Mouse (Mus musculus) erythroid progenitor cell, adult 5-6 weeks (primary cell): Measurements from ENCODE around the gene Ccdc167. TPM values are rescaled to one million over a fixed set of nuclear protein-coding genes. Genes with fewer than 3 reads are reported as not detected.

ENCODE experiments used
- ATAC-seq: replicated peaks from 2 replicates; pipeline ENCODE4 v1.8.0; 2016; ENCODE audit warnings: moderate number of reproducible peaks, mild to moderate bottlenecking, moderate TSS enrichment, inconsistent platforms; ENCODE audit not compliant: poor library complexity, low FRiP score, severe bottlenecking
- total RNA-seq, 2 experiments: library from RNA; stranded (forward) in 1 of 2; stranded (reverse) in 1 of 2; fragments of 150-400 nt in 1 of 2; fragments of 186-747, 209-891 nt in 1 of 2; gene quantifications; 2 replicates each; pipeline versions ENCODE4 v1.2.3 to v1.2.4; 2015 to 2017; ENCODE audit warnings: low replicate concordance in 2 of 2

Ccdc167 gene
- total RNA-seq, 2 experiments from 2014 or later = 7.9 to 11.7 TPM

DNA sequence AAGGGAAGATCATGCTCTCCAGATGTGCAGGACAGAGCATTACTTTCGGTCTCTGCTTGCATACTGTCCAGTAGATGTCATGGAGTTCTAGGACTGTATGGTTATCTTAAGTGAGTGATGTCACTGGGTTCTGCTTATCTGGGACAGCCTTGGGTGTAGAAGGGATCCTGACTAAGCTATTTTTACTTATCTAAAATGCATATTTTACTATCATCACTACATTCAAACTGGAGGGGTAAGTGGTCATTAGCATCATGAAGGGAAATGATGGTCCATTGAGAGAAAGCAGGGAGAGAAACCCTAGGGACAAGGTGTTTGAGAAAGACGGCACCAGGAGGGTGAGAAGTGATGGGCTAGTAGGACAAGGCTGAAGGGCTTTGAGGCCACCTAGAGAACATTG is 58.6 kb downstream of the Ccdc167 start:
- ATAC-seq = peak; percentile 80

DNA sequence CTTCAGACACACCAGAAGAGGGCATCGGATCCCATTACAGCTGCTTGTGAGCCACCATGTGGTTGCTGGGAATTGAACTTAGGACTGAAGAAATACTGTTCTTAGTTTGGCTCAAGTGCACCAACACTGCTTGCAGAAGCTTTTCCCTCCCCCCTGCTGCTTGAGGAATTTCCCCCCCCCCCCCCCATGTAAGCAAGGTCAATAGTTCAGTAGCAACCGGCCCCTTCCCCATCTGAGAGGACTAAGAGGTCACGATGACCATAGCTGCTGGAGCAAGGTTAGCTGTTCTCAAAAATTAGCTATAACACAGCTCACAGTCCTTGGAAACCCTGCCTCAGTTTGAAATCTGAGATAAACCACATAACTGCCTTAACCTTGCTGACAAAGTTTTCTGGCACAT is 74.6 kb downstream of the Ccdc167 start:
- no peak for ATAC-seq

DNA sequence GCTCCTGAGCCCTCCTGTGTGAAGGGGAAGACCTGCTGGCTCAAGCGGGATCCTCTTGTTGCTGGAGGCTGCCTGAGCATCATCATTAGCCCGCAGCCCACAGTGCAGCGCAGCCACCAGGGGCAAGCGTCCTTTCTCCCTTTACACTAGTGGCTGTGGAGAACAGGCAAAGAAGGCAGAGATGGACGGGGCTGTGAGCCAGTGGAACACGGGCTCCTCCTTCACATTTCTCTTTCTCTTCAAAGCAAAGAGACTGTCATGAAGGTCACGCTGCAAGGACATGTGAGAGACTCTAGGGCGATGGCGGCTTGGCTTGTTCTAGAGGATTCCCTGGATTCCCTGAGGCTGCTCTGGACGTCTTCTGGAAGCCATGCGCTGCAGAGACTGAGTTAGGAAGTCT is 75.9 kb downstream of the Ccdc167 start:
- no peak for ATAC-seq

DNA sequence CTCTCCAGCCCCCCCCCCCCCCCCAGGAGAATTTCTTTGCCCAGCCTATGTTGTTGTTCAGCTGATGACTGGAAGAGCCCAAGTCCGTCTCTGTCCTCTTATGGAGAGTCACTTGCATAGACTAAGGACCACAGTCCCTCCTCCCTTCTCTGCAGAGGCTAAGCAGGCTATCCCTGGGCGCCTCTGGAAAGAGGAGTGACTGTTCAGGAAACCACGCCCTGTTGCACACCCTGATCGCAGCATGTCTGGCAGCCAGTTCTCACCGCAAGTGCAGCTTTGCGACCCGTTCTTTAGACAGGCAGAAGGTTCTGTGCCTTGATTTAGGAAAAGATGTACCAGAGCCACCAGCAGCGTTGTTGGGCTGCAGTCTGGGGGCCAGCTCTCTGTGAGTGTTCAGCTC is 78.9 kb downstream of the Ccdc167 start:
- ATAC-seq = peak; percentile 86

DNA sequence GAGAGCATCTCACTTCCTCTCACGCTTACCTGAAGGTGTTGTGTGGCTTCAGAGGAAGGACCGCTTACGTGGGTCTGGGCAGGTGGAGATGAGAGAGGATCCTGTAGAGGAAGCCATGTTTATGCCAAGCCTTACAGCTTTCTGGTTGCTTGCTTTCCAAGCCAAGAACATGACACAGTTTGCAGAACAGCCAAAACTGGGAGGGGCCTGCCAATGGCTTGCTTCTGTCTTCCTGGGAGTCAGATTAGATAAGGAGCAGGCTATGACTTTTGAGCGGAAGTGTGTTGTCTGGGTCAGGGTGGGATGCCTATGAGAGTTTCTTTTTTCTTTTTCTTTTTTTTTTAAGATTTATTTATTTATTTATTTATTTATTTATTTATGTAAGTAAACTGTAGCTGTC is 79.5 kb downstream of the Ccdc167 start:
- peak; percentile 50; the same call in 1 of the 2 replicates for ATAC-seq

Other genes with a start within 250 kb of the Ccdc167 start
- gene Pim1, start 226.3 kb downstream of the Ccdc167 start, total RNA-seq (2015; ENCODE audit: low replicate concordance) = 88.0 and 102 TPM in 2 replicates
- 143 and 147 TPM in 2 replicates for gene Pim1, start 226.3 kb downstream of the Ccdc167 start, total RNA-seq (2017; ENCODE audit: low replicate concordance)
- gene Gm17657, start 167.4 kb downstream of the Ccdc167 start, total RNA-seq (2015; ENCODE audit: low replicate concordance) = not detected in 2 replicates
- gene Gm17657, start 167.4 kb downstream of the Ccdc167 start, total RNA-seq (2017; ENCODE audit: low replicate concordance) = not detected in 2 replicates
- 1.3 and 4.3 TPM in 2 replicates for gene Tbc1d22b, start 167.3 kb downstream of the Ccdc167 start, total RNA-seq (2015; ENCODE audit: low replicate concordance)
- 3.1 and 3.2 TPM in 2 replicates for gene Tbc1d22b, start 167.3 kb downstream of the Ccdc167 start, total RNA-seq (2017; ENCODE audit: low replicate concordance)
- not detected in 2 replicates for gene Tmem217, start 164.7 kb downstream of the Ccdc167 start, total RNA-seq (2015; ENCODE audit: low replicate concordance)
- not detected in 2 replicates for gene Tmem217, start 164.7 kb downstream of the Ccdc167 start, total RNA-seq (2017; ENCODE audit: low replicate concordance)
- 62.0 and 77.1 TPM in 2 replicates for gene Rnf8, start 102.3 kb downstream of the Ccdc167 start, total RNA-seq (2015; ENCODE audit: low replicate concordance)
- 71.4 and 80.5 TPM in 2 replicates for gene Rnf8, start 102.3 kb downstream of the Ccdc167 start, total RNA-seq (2017; ENCODE audit: low replicate concordance)
- gene Gm28043, start 102.2 kb downstream of the Ccdc167 start, total RNA-seq (2015; ENCODE audit: low replicate concordance) = 4.0 and 10.5 TPM in 2 replicates
- gene Gm28043, start 102.2 kb downstream of the Ccdc167 start, total RNA-seq (2017; ENCODE audit: low replicate concordance) = 29.7 and 39.3 TPM in 2 replicates
- 72.1 and 86.9 TPM in 2 replicates for gene Cmtr1, start 56.4 kb downstream of the Ccdc167 start, total RNA-seq (2015; ENCODE audit: low replicate concordance)
- gene Cmtr1, start 56.4 kb downstream of the Ccdc167 start, total RNA-seq (2017; ENCODE audit: low replicate concordance) = 448 and 477 TPM in 2 replicates